Mouse (Mus musculus): ENCODE results near the gene Gm26602.

Gm26602 gene

DNA sequence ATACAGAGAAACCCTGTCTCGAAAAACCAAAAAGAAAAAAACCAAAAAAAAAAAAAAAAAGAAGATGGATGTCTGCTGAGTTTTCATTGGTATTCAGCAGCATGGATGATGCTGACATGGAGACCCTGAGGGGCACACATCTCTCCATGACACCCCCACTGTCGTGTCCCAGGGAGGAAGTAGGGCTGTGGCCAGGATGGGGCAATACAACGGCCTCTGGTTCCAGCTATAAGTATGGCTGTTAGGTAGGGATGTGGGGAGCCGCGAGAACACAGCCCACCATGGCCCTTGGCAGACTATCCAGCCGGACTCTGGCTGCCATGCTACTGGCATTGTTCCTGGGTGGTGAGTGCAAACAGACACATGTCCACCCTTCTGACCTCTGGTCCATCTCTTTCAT, 24.6 kb upstream of the Gm26602 start, which contains the start of gene Elane:
Gene Elane (plus strand): TSS at position 194 of the 400 bp plus-strand sequence.
- DNase-seq, result no peak

- no peak for DNase-seq
These were observed 24.0 kb upstream of the Gm26602 start for GRCm38 (mm10) chr10:79886611-79887010.

- peak; percentile 61 for DNase-seq
These were observed 21.3 kb upstream of the Gm26602 start for GRCm38 (mm10) chr10:79889386-79889785.

GRCm38 (mm10) chr10:79890670-79891069, 20.0 kb upstream of the Gm26602 start, which contains the start of gene Cfd:
Cfd (plus strand) TSS chr10:79890853.
- DNase-seq, result no peak

DNA sequence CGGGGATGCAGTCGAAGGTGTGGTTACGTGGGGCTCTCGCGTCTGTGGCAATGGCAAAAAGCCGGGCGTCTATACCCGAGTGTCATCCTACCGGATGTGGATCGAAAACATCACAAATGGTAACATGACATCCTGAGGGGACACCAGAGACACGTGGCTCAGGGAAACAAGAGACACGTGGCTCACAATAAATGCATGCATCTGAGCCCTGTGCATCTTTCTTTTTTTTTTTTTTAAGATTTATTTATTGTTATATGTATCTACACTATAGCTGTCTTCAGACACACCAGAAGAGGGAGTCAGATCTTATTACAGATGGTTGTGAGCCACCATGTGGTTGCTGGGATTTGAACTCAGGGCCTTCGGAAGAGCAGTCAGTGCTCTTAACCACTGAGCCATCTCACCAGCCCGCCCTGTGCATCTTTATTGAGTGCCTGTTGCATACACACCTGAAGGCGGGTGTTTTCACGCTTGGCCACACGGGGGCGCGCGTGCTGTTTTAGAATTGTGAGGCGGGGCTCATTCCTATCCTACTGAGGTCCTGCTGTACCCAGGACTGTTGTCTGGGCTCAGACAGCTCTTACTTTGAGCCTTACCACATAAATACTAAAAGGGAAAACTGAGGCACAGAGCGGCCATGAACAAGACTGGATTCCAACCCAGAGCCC, 18.1 kb upstream of the Gm26602 start:
- peak; percentile 86 for DNase-seq

GRCm38 (mm10) chr10:79896306-79896705, 14.3 kb upstream of the Gm26602 start:
- peak; percentile 35 for DNase-seq

GRCm38 (mm10) chr10:79896814-79897213, 13.8 kb upstream of the Gm26602 start:
- peak; percentile 53 for DNase-seq

- DNase-seq, result no peak
These were observed 13.1 kb upstream of the Gm26602 start for GRCm38 (mm10) chr10:79897316-79898245.

DNA sequence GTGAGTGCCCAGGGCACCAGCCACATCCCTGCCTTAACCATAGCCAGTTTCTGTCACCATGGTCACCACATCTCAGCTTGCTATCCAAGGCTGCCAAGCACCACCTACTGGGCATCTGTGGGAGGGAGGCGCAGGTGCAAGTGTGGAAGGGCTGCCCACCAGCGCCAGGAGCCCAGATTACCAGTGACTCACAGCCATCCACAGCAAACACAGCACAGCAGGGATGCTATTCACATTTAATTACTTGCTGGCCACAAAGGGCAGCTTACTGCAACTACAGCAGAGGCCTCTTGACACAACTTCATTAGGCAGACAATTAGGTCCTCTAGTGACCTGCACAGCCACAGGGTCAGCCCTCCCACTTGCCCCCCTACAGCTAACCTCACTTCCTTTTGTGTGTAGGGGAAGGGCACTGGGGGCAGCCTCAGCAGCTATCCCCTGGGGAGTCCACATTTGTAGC, 9.7 kb upstream of the Gm26602 start:
- no peak for DNase-seq

DNA sequence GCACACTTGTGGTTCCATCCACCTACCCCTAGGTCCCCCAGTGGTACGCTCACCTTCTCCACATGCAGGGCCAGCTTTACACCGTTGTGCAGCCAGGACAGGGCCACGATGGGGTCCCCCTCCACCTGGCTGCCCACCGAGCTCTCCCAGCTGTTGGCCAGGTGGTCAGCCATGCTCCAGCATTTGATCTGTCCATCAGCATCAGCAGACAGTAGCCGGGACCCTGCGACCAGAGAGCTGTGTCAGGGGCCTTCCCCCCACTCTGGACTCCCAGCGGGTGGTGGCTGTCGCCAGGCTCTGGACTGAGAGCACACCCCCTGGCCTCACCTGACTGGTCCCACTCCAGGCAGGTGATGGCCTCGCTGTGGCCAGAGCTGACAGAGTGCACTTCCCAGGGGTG, 3.9 kb upstream of the Gm26602 start:
- DNase-seq, result no peak

GRCm38 (mm10) chr10:79907415-79907814, 3.2 kb upstream of the Gm26602 start:
- DNase-seq, result no peak

- peak; percentile 97 for DNase-seq
These were observed 2.2 kb upstream of the Gm26602 start, which contains the start of gene Med16 for GRCm38 (mm10) chr10:79908167-79909091. Med16 (minus strand) TSS chr10:79908923.

GRCm38 (mm10) chr10:79909092-79909922, 1.3 kb upstream of the Gm26602 start:
- DNase-seq, result no peak

DNA sequence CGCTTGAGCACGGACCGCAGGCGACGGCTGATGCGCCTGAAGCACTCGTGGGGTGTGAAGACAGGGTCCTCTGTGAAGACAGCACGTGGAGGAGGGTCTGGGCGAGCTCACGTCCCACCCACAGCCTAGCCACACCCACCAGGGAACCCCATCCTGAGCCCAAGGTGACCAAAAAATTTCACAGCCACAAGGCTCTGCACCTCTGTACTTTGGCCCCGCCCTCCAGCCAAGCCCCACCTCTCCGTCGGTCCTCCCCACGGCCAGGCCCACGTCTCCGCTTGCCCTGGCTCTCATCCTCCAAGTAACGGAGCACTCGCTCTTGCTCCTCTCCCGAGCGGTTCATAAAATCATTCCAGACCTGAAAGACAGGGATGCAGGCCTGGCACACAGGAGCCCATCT, 1.8 kb downstream of the Gm26602 start:
- DNase-seq, result no peak

- DNase-seq, result no peak
These were observed 3.7 kb downstream of the Gm26602 start for GRCm38 (mm10) chr10:79914131-79914947.

- no peak for DNase-seq
These were observed 4.4 kb downstream of the Gm26602 start for GRCm38 (mm10) chr10:79914948-79915596.

DNA sequence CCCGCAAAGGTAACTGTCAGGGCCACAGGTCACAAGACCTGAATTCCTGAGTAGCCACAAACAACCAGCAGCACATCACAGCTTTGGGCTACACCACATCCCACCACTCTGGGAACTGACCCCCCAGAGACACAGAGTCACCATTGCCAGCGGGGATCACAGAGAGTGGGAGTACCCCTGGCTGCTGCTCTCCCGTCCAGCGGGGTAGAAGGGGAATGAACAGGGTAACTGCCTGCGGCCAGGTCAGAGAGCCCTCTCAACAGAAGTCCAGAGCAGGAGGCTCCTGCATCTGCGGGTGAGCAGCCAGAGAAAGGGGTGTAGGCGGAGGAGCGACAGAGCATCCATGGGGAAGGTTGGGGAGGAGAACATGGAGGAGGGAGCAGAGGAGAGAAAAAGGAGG, 5.4 kb downstream of the Gm26602 start:
- no peak for DNase-seq

- DNase-seq, result peak; percentile 91
These were observed 6.3 kb downstream of the Gm26602 start, which contains the start of gene Kiss1r for GRCm38 (mm10) chr10:79916808-79917531. Kiss1r (plus strand) TSS chr10:79916971.

DNA sequence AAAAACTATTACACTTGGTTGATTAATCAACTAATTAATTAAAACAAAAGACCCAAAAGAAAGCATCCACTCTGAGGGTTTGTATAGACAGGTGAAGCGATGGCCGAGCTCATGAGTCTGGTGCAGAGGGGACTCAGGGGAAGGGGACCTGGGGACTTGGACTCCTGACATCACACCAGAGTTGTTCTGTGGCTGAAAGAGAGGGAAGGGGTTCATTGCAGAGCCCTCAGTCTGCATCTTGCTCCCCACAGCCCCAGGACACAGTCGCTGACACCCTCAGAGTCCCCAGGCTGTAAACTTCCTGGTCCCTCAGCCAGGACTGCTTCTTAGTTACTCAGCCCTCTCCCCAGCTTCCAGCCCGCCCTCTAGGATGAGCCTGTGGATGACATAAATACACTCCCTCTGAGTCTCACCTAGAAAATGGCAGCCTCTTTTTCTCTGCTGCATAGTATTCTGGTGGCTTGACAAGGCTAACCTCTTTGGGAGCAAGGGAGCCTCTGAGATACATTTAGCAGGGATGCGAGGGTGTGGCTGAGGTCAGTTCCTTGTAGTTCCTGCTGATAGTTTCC, 7.0 kb downstream of the Gm26602 start:
- DNase-seq, result no peak
